Mouse (Mus musculus) embryonic facial prominence, embryonic 14.5 days (tissue): ENCODE measurements around the gene Plekho2. TPM values are rescaled to one million over a fixed set of nuclear protein-coding genes. Genes with fewer than 3 reads are reported as not detected.

Source experiments
- ATAC-seq: fragments of 200-750 bp; cut with Nextera tagmentation; 2 replicates; pipeline ENCODE4 v1.8.0; 2017; ENCODE audit warnings: low read depth, moderate number of reproducible peaks, moderate TSS enrichment
- DNase-seq: peaks from one replicate; pipeline ENCODE4 v3.0.0-alpha.2; 2015; ENCODE audit warnings: low spot score
- H3K27ac ChIP-seq: fragments of 300-500 bp; sonication (generic); replicated peaks from 2 replicates; pipeline ENCODE4 v1.5.1; 2014; ENCODE audit warnings: low read depth, mild to moderate bottlenecking, low read length, moderate library complexity
- H3K27me3 ChIP-seq: fragments of 300-500 bp; sonication (generic); replicated peaks from 2 replicates; pipeline ENCODE4 v1.6.1; 2014; ENCODE audit warnings: low read length; ENCODE audit not compliant: control insufficient read depth, insufficient read depth
- H3K36me3 ChIP-seq: fragments of 300-500 bp; sonication (generic); 2 replicates; pipeline ENCODE4 v1.6.1; 2014; ENCODE audit warnings: low read length, mixed read lengths; ENCODE audit not compliant: control insufficient read depth, insufficient read depth
- H3K4me1 ChIP-seq: fragments of 300-500 bp; sonication (generic); 2 replicates; pipeline ENCODE4 v1.6.1; 2014; ENCODE audit warnings: antibody characterized with exemption, low read length; ENCODE audit not compliant: control insufficient read depth, insufficient read depth
- H3K4me2 ChIP-seq: fragments of 300-500 bp; sonication (generic); 2 replicates; pipeline ENCODE4 v1.6.1; 2014; ENCODE audit warnings: low read depth, mild to moderate bottlenecking, low read length, moderate library complexity, mixed read lengths
- H3K4me3 ChIP-seq: fragments of 300-500 bp; sonication (generic); 2 replicates; pipeline ENCODE4 v1.5.1; 2014; ENCODE audit warnings: low read depth, mild to moderate bottlenecking, low read length
- H3K9ac ChIP-seq: fragments of 300-500 bp; sonication (generic); 2 replicates; pipeline ENCODE4 v1.6.1; 2014; ENCODE audit warnings: low read depth, mild to moderate bottlenecking, low read length, moderate library complexity, mixed read lengths
- H3K9me3 ChIP-seq: fragments of 300-500 bp; sonication (generic); 2 replicates; pipeline ENCODE4 v1.6.1; 2016; ENCODE audit warnings: low read length; ENCODE audit not compliant: control insufficient read depth
- WGBS: fragments of 180-500 bp; shearing (Covaris S2); extraction: QIAGEN DNeasy Blood & Tissue Kit; methylation state at CpG from one replicate; pipeline ENCODE4 v1.1.7; 2014; 5-methylcytosine and 5-hydroxymethylcytosine counted together
- polyA plus RNA-seq: library from polyadenylated mRNA; unstranded; fragments of >200 nt; fragmentation: Nextera tagmentation; extraction: Ambion mirVana; gene quantifications from 2 replicates; pipeline ENCODE4 v1.2.1, GENCODE M21; 2014

Plekho2 gene
- 12.9 and 14.3 TPM in 2 replicates for polyA plus RNA-seq

- H3K4me1 ChIP-seq, result peaks cover 21% of the 10 kb centered on the region
Observed at GRCm38 (mm10) chr9:65579781-65580371, at the start of gene Plekho2. Gene Plekho2 (minus strand): TSS chr9:65580040.

GRCm38 (mm10) chr9:65629025-65629766, 49.4 kb upstream of the Plekho2 start, which contains the start of gene Rbpms2:
Gene Rbpms2 (plus strand): TSS chr9:65629648.
- Histone ChIP-seq H3K4me2 (peak within 1 kb of the TSS; percentile 99), H3K9me3 (no peaks in the 10 kb centered on the region), H3K9ac (peak within 1 kb of the TSS; percentile 74), H3K27ac (peak within 1 kb of the TSS; percentile 44), H3K36me3 (no peaks in the 10 kb centered on the region), H3K4me3 (peak within 1 kb of the TSS; percentile 82), H3K4me1 (peaks cover 5% of the 10 kb centered on the region; the same call in 1 of the 2 replicates), H3K27me3 (peaks cover 39% of the 10 kb centered on the region)
- under 1% methylated on average over 35 of the region's 40 CpGs for WGBS
- DNase-seq (no peak), ATAC-seq (no peak)

More at GRCm38 (mm10) chr9:65579781-65580371, at the start of gene Plekho2:
- H3K9ac ChIP-seq, result peak within 1 kb of the TSS; percentile 73
- H3K36me3 ChIP-seq, result no peaks in the 10 kb centered on the region
- peak within 1 kb of the TSS; percentile 87 for H3K27ac ChIP-seq
- WGBS, result 1% methylated on average over 38 of the region's 45 CpGs
- peak within 1 kb of the TSS; percentile 76 for H3K4me2 ChIP-seq
- H3K9me3 ChIP-seq, result no peaks in the 10 kb centered on the region
- H3K27me3 ChIP-seq, result no peaks in the 10 kb centered on the region
- ATAC-seq (peak; percentile 95), DNase-seq (peak; percentile 99)
- peak within 1 kb of the TSS; percentile 62 for H3K4me3 ChIP-seq

GRCm38 (mm10) chr9:65624266-65624665, 44.4 kb upstream of the Plekho2 start:
- H3K27me3 ChIP-seq, result peaks cover 22% of the 10 kb centered on the region
- no peaks in the 10 kb centered on the region for H3K36me3 ChIP-seq
- no peak for ATAC-seq
- H3K4me1 ChIP-seq, result peaks cover 4% of the 10 kb centered on the region; the same call in 1 of the 2 replicates
- H3K4me3 ChIP-seq, result no peak overlapping the region
- H3K27ac ChIP-seq, result no peak overlapping the region
- no peak overlapping the region for H3K4me2 ChIP-seq
- H3K9ac ChIP-seq, result no peak overlapping the region
- WGBS, result 48% methylated on average over 2 of the region's 2 CpGs
- DNase-seq, result no peak
- no peaks in the 10 kb centered on the region for H3K9me3 ChIP-seq

GRCm38 (mm10) chr9:65622826-65623225, 43.0 kb upstream of the Plekho2 start:
- Histone ChIP-seq H3K9ac (no peak overlapping the region), H3K4me3 (no peak overlapping the region), H3K4me2 (no peak overlapping the region), H3K27me3 (peaks cover 8% of the 10 kb centered on the region; the same call in 1 of the 2 replicates), H3K27ac (no peak overlapping the region), H3K4me1 (no peaks in the 10 kb centered on the region), H3K9me3 (no peaks in the 10 kb centered on the region), H3K36me3 (no peaks in the 10 kb centered on the region)
- no peak for DNase-seq
- WGBS, result 85% methylated on average over 5 of the region's 5 CpGs
- no peak for ATAC-seq

- Histone ChIP-seq H3K9me3 (no peaks in the 10 kb centered on the region), H3K9ac (no peak overlapping the region), H3K4me2 (no peak overlapping the region), H3K27me3 (no peaks in the 10 kb centered on the region), H3K4me3 (no peak overlapping the region), H3K4me1 (no peaks in the 10 kb centered on the region), H3K27ac (no peak overlapping the region), H3K36me3 (no peaks in the 10 kb centered on the region)
- no peak for ATAC-seq
- WGBS, result 76% methylated on average over 2 of the region's 2 CpGs
- no peak for DNase-seq
Observed at GRCm38 (mm10) chr9:65621666-65622065, 41.8 kb upstream of the Plekho2 start.

- no peaks in the 10 kb centered on the region for H3K27me3 ChIP-seq
- no peak for DNase-seq
- ATAC-seq, result no peak
- no peak overlapping the region for H3K27ac ChIP-seq
- H3K4me1 ChIP-seq, result no peaks in the 10 kb centered on the region
- no peak overlapping the region for H3K4me3 ChIP-seq
- no peaks in the 10 kb centered on the region for H3K36me3 ChIP-seq
- H3K9me3 ChIP-seq, result no peaks in the 10 kb centered on the region
- WGBS, result 90% methylated on average over 4 of the region's 4 CpGs
- no peak overlapping the region for H3K9ac ChIP-seq
- H3K4me2 ChIP-seq, result no peak overlapping the region
Observed at GRCm38 (mm10) chr9:65621196-65621595, 41.4 kb upstream of the Plekho2 start.

GRCm38 (mm10) chr9:65619311-65619710, 39.5 kb upstream of the Plekho2 start:
- no peak overlapping the region for H3K4me3 ChIP-seq
- DNase-seq (no peak), ATAC-seq (no peak)
- no peaks in the 10 kb centered on the region for H3K36me3 ChIP-seq
- H3K4me2 ChIP-seq, result no peak overlapping the region
- no peak overlapping the region for H3K9ac ChIP-seq
- no peaks in the 10 kb centered on the region for H3K4me1 ChIP-seq
- no peaks in the 10 kb centered on the region for H3K27me3 ChIP-seq
- no peaks in the 10 kb centered on the region for H3K9me3 ChIP-seq
- WGBS, result 45% methylated on average over 3 of the region's 3 CpGs
- H3K27ac ChIP-seq, result no peak overlapping the region

- no peak overlapping the region for H3K27ac ChIP-seq
- DNase-seq (no peak), ATAC-seq (no peak)
- WGBS, result 58% methylated on average over 2 of the region's 2 CpGs
- H3K4me2 ChIP-seq, result no peak overlapping the region
- H3K9ac ChIP-seq, result no peak overlapping the region
- H3K4me3 ChIP-seq, result no peak overlapping the region
- H3K4me1 ChIP-seq, result no peaks in the 10 kb centered on the region
- no peaks in the 10 kb centered on the region for H3K27me3 ChIP-seq
- no peaks in the 10 kb centered on the region for H3K36me3 ChIP-seq
- H3K9me3 ChIP-seq, result no peaks in the 10 kb centered on the region
Observed at GRCm38 (mm10) chr9:65613098-65613497, 33.3 kb upstream of the Plekho2 start.
